Mouse (Mus musculus): ENCODE measurements around the gene Dhrs7c. TPM values are rescaled to one million over a fixed set of nuclear protein-coding genes. Genes with fewer than 3 reads are reported as not detected.

The Dhrs7c gene
- total and polyA plus RNA-seq, 3 experiments = not detected

Other genes with a start within 250 kb of the Dhrs7c start
- not detected in 2 replicates for gene Rcvrn, start 102.9 kb upstream of the Dhrs7c start, total RNA-seq (2012; rRNA removed)
- not detected in 2 replicates for gene Rcvrn, start 102.9 kb upstream of the Dhrs7c start, total RNA-seq (2014; rRNA removed)
- not detected in 2 replicates for gene Rcvrn, start 102.9 kb upstream of the Dhrs7c start, polyA plus RNA-seq (2012; ENCODE audit: insufficient read length, low read depth)
- 0.04 TPM in 2 replicates for gene Glp2r, start 27.0 kb upstream of the Dhrs7c start, total RNA-seq (2012; rRNA removed)
- 0.04 and 0.09 TPM in 2 replicates for gene Glp2r, start 27.0 kb upstream of the Dhrs7c start, total RNA-seq (2014; rRNA removed)
- 0.07 TPM in 1 of 2 replicates, not detected in the other for gene Glp2r, start 27.0 kb upstream of the Dhrs7c start, polyA plus RNA-seq (2012; ENCODE audit: insufficient read length, low read depth)
- not detected in 2 replicates for gene Gsg1l2, start 23.6 kb upstream of the Dhrs7c start, total RNA-seq (2012; rRNA removed)
- not detected in 2 replicates for gene Gsg1l2, start 23.6 kb upstream of the Dhrs7c start, total RNA-seq (2014; rRNA removed)
- not detected in 2 replicates for gene Gsg1l2, start 23.6 kb upstream of the Dhrs7c start, polyA plus RNA-seq (2012; ENCODE audit: insufficient read length, low read depth)
- not detected in 2 replicates for gene Usp43, start 124.0 kb downstream of the Dhrs7c start, total RNA-seq (2012; rRNA removed)
- not detected in 2 replicates for gene Usp43, start 124.0 kb downstream of the Dhrs7c start, total RNA-seq (2014; rRNA removed)
- not detected in 2 replicates for gene Usp43, start 124.0 kb downstream of the Dhrs7c start, polyA plus RNA-seq (2012; ENCODE audit: insufficient read length, low read depth)
- gene Cfap52, start 167.5 kb downstream of the Dhrs7c start, total RNA-seq (2012; rRNA removed) = not detected in 2 replicates
- not detected in 2 replicates for gene Cfap52, start 167.5 kb downstream of the Dhrs7c start, total RNA-seq (2014; rRNA removed)
- 0.20 TPM in 1 of 2 replicates, not detected in the other for gene Cfap52, start 167.5 kb downstream of the Dhrs7c start, polyA plus RNA-seq (2012; ENCODE audit: insufficient read length, low read depth)
- gene Stx8, start 168.0 kb downstream of the Dhrs7c start, total RNA-seq (2012; rRNA removed) = 33.5 and 35.2 TPM in 2 replicates
- 31.8 and 39.2 TPM in 2 replicates for gene Stx8, start 168.0 kb downstream of the Dhrs7c start, total RNA-seq (2014; rRNA removed)
- 57.9 and 61.3 TPM in 2 replicates for gene Stx8, start 168.0 kb downstream of the Dhrs7c start, polyA plus RNA-seq (2012; ENCODE audit: insufficient read length, low read depth)